Mouse (Mus musculus): ENCODE data around the gene Gm20498. TPM values are rescaled to one million over a fixed set of nuclear protein-coding genes. Genes with fewer than 3 reads are reported as not detected.
"Not testable (repeated sequence)": the region's sequence is repeated elsewhere in the genome, so short reads cannot be mapped to it uniquely, and the experiment has no call there.

Gene Gm20498
- polyA plus RNA-seq, 1 experiment from 2014 or later: 27.3 TPM

DNA sequence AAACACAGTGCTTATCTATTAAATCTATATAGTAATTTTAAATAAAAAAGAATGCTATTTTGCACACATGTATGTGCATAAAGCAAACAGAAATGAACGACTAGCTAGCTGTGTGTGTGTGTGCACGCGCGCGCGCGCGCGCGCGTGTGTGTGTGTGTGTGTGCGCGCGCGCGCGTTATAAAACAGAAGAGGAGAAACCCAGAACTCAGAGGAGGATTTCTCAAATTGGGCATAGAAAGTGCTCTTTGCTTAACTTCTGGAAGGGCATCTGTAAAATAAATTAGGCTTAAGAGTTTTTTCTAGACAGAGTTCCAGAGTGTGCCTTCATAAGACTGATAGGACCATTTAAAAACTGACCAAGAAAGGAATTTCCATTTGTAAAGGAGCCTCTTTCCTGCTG lies 49.0 kb downstream of the Gm20498 start:
- ATAC-seq (replicated peaks; ENCODE audit: low FRiP score, low read depth) (no peak), DNase-seq (ENCODE audit: low spot score) (no peak)
- Histone ChIP-seq H3K27me3 (ENCODE audit: insufficient read depth, low read length) (no peaks in the 10 kb centered on the region), H3K4me3 (replicated peaks; ENCODE audit: low read depth, low read length) (peak overlapping the region; percentile 54), H3K36me3 (ENCODE audit: insufficient read depth, low read length) (no peaks in the 10 kb centered on the region), H3K4me2 (ENCODE audit: low read length) (peak overlapping the region; percentile 57), H3K4me1 (replicated peaks; ENCODE audit: insufficient read depth, low read length) (no peaks in the 10 kb centered on the region), H3K9ac (ENCODE audit: low read depth, low read length) (no peak overlapping the region), H3K9me3 (replicated peaks; ENCODE audit: low read length) (no peaks in the 10 kb centered on the region), H3K27ac (no peak overlapping the region)
- no peak for TF ChIP-seq CTCF (IDR thresholded peaks at IDR 0.05; ENCODE audit: low read depth)
- 55% methylated on average over 17 of the region's 17 CpGs for WGBS

GRCm38 (mm10) chr12:81459051-81459450 lies 73.7 kb downstream of the Gm20498 start:
- 96% methylated on average over 7 of the region's 7 CpGs for WGBS
- H3K9me3 ChIP-seq (replicated peaks; ENCODE audit: low read length): not testable (repeated sequence)

GRCm38 (mm10) chr12:81438985-81439384 lies 93.7 kb downstream of the Gm20498 start:
- H3K36me3 ChIP-seq (ENCODE audit: insufficient read depth, low read length); H3K9ac ChIP-seq (ENCODE audit: low read depth, low read length); DNase-seq (ENCODE audit: low spot score); H3K27me3 ChIP-seq (ENCODE audit: insufficient read depth, low read length); H3K9me3 ChIP-seq (replicated peaks; ENCODE audit: low read length); H3K4me1 ChIP-seq (replicated peaks; ENCODE audit: insufficient read depth, low read length); H3K27ac ChIP-seq; H3K4me2 ChIP-seq (ENCODE audit: low read length); H3K4me3 ChIP-seq (replicated peaks; ENCODE audit: low read depth, low read length); ATAC-seq (replicated peaks; ENCODE audit: low FRiP score, low read depth): not testable (repeated sequence)
- whole genome bisulfite sequencing: 90% methylated on average over 9 of the region's 9 CpGs

More at GRCm38 (mm10) chr12:81459051-81459450, 73.7 kb downstream of the Gm20498 start:
- not testable (repeated sequence) for H3K36me3 ChIP-seq (ENCODE audit: insufficient read depth, low read length); H3K27me3 ChIP-seq (ENCODE audit: insufficient read depth, low read length); H3K9ac ChIP-seq (ENCODE audit: low read depth, low read length); H3K27ac ChIP-seq; H3K4me1 ChIP-seq (replicated peaks; ENCODE audit: insufficient read depth, low read length); H3K4me3 ChIP-seq (replicated peaks; ENCODE audit: low read depth, low read length); H3K4me2 ChIP-seq (ENCODE audit: low read length); DNase-seq (ENCODE audit: low spot score); ATAC-seq (replicated peaks; ENCODE audit: low FRiP score, low read depth)

- DNase-seq (ENCODE audit: low spot score): peak; percentile 26
- WGBS: 60% methylated on average over 2 of the region's 2 CpGs
- H3K27ac ChIP-seq; H3K9me3 ChIP-seq (replicated peaks; ENCODE audit: low read length); H3K4me2 ChIP-seq (ENCODE audit: low read length); H3K36me3 ChIP-seq (ENCODE audit: insufficient read depth, low read length); H3K27me3 ChIP-seq (ENCODE audit: insufficient read depth, low read length); H3K4me3 ChIP-seq (replicated peaks; ENCODE audit: low read depth, low read length); H3K4me1 ChIP-seq (replicated peaks; ENCODE audit: insufficient read depth, low read length); ATAC-seq (replicated peaks; ENCODE audit: low FRiP score, low read depth); H3K9ac ChIP-seq (ENCODE audit: low read depth, low read length): not testable (repeated sequence)
These were observed 97.9 kb downstream of the Gm20498 start for GRCm38 (mm10) chr12:81434778-81435177.

DNA sequence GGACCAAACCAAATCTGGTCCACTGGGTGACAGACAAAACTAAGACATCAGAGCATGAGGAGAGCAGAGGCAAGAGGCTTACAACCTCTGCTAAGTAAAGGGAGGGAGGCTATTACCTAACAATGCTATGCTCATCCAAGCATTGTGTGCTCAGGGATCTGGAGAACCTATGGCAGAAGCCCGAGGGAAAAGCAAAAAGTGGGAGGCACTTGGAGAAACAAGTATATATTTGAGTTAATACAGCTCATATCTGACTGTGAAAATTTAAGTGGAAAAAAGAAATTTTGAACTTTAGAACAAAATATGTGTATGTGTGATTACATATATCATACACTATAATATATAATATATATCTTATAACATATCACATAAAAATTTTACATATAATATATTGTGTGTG lies 110.9 kb downstream of the Gm20498 start, which contains the start of gene Adam4:
Gene Adam4 (minus strand): TSS at position 101 of the 400 bp plus-strand sequence.
- 88% methylated on average over 1 of the region's 1 CpGs for WGBS
- no peak within 1 kb of the TSS for H3K4me3 ChIP-seq (replicated peaks; ENCODE audit: low read depth, low read length)
- H3K27ac ChIP-seq: no peak within 1 kb of the TSS
- no peaks in the 10 kb centered on the region for H3K9me3 ChIP-seq (replicated peaks; ENCODE audit: low read length)
- no peaks in the 10 kb centered on the region for H3K36me3 ChIP-seq (ENCODE audit: insufficient read depth, low read length)
- H3K4me1 ChIP-seq (replicated peaks; ENCODE audit: insufficient read depth, low read length): no peaks in the 10 kb centered on the region
- no peak for DNase-seq (ENCODE audit: low spot score)
- no peak for ATAC-seq (replicated peaks; ENCODE audit: low FRiP score, low read depth)
- no peak within 1 kb of the TSS for H3K9ac ChIP-seq (ENCODE audit: low read depth, low read length)
- H3K4me2 ChIP-seq (ENCODE audit: low read length): no peak within 1 kb of the TSS
- H3K27me3 ChIP-seq (ENCODE audit: insufficient read depth, low read length): no peaks in the 10 kb centered on the region
- no peak for TF ChIP-seq CTCF (IDR thresholded peaks at IDR 0.05; ENCODE audit: low read depth)

- no peak overlapping the region for H3K27ac ChIP-seq
- no peaks in the 10 kb centered on the region for H3K36me3 ChIP-seq (ENCODE audit: insufficient read depth, low read length)
- no peaks in the 10 kb centered on the region for H3K4me1 ChIP-seq (replicated peaks; ENCODE audit: insufficient read depth, low read length)
- no peaks in the 10 kb centered on the region for H3K27me3 ChIP-seq (ENCODE audit: insufficient read depth, low read length)
- WGBS: 82% methylated on average over 3 of the region's 3 CpGs
- DNase-seq (ENCODE audit: low spot score): no peak
- no peak for ATAC-seq (replicated peaks; ENCODE audit: low FRiP score, low read depth)
- no peak overlapping the region for H3K4me2 ChIP-seq (ENCODE audit: low read length)
- H3K4me3 ChIP-seq (replicated peaks; ENCODE audit: low read depth, low read length): no peak overlapping the region
- H3K9me3 ChIP-seq (replicated peaks; ENCODE audit: low read length): no peaks in the 10 kb centered on the region
- no peak for TF ChIP-seq CTCF (IDR thresholded peaks at IDR 0.05; ENCODE audit: low read depth)
- no peak overlapping the region for H3K9ac ChIP-seq (ENCODE audit: low read depth, low read length)
These were observed 119.5 kb downstream of the Gm20498 start for GRCm38 (mm10) chr12:81413211-81413610.

GRCm38 (mm10) chr12:81408966-81409365 lies 123.7 kb downstream of the Gm20498 start:
- no peak for DNase-seq (ENCODE audit: low spot score)
- no peak for TF ChIP-seq CTCF (IDR thresholded peaks at IDR 0.05; ENCODE audit: low read depth)
- no peaks in the 10 kb centered on the region for H3K27me3 ChIP-seq (ENCODE audit: insufficient read depth, low read length)
- no peak overlapping the region for H3K4me2 ChIP-seq (ENCODE audit: low read length)
- ATAC-seq (replicated peaks; ENCODE audit: low FRiP score, low read depth): no peak
- H3K36me3 ChIP-seq (ENCODE audit: insufficient read depth, low read length): no peaks in the 10 kb centered on the region
- H3K9me3 ChIP-seq (replicated peaks; ENCODE audit: low read length): no peaks in the 10 kb centered on the region
- H3K27ac ChIP-seq: no peak overlapping the region
- H3K4me3 ChIP-seq (replicated peaks; ENCODE audit: low read depth, low read length): no peak overlapping the region
- 83% methylated on average over 3 of the region's 3 CpGs for WGBS
- H3K4me1 ChIP-seq (replicated peaks; ENCODE audit: insufficient read depth, low read length): no peaks in the 10 kb centered on the region
- no peak overlapping the region for H3K9ac ChIP-seq (ENCODE audit: low read depth, low read length)
